Mouse (Mus musculus): ENCODE results near the gene Tmem238. TPM values are rescaled to one million over a fixed set of nuclear protein-coding genes. Genes with fewer than 3 reads are reported as not detected.

Tmem238 gene
- polyA plus RNA-seq, 1 experiment: 3.4 TPM

DNA sequence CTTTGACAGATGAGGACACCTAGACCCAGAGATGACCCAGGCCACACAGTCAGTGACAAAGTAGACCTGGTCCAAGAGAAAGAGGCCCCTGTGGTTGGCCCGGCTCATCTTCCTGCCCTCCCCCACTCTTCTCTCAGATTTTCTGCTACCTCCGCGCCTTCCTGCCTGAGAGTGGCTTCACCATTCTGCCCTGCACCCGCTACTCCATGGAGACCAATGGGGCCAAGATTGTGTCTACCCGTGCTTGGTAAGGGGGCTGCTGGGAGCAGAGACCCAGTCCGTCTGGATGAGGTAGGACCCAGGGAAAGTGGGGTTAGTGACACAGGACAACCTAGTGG lies 47.0 kb downstream of the Tmem238 start:
- TF ChIP-seq POLR2A (IDR thresholded peaks at IDR 0.05; ENCODE audit: borderline replicate concordance, extremely low read depth, insufficient read depth, insufficient read length, poor library complexity, severe bottlenecking) (no peak), CTCF (IDR thresholded peaks at IDR 0.05; ENCODE audit: borderline replicate concordance, extremely low read depth, insufficient read depth, insufficient read length) (no peak)

DNA sequence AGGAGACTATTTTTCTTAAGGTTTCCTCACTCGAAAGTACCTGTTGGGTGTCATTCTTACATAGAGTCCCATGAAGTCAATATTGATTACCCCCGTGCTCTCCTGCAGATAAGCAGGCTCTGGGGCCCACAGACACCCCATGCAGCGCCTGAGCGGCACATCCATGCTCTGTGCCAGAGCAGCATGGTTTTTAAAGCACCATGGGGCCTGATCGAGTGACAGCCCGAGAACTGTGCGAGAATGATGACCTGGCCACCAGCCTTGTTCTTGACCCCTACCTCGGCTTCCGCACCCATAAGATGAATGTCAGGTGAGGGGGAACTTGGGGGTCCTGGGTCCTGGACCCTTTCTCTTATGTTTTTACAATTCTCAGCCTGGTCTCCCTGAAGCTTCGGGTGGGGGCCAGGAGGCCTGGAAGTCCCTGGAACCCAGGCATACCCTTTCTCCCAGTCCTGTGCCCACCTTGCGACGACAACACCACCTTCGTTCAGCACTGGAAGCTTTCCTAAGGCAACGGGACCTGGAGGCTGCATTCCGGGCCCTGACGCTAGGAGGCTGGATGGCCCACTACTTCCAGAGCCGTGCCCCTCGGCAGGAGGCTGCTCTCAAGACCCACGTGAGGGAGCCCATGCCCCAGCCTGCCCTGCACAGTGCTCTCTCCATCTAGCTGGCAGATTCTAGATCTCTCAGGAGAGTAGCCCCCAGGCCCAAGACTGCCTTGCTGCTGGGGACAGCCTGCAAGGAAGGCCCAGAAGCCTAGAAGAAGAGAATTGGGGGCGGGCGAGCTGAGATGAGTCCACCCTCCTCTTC lies 47.6 kb downstream of the Tmem238 start:
- TF ChIP-seq CTCF (IDR thresholded peaks at IDR 0.05; ENCODE audit: borderline replicate concordance, extremely low read depth, insufficient read depth, insufficient read length) (no peak), POLR2A (IDR thresholded peaks at IDR 0.05; ENCODE audit: borderline replicate concordance, extremely low read depth, insufficient read depth, insufficient read length, poor library complexity, severe bottlenecking) (no peak)
- no peak for DNase-seq (ENCODE audit: low read depth)

More for the DNA sequence above, 47.0 kb downstream of the Tmem238 start:
- DNase-seq (ENCODE audit: low read depth): no peak

DNA sequence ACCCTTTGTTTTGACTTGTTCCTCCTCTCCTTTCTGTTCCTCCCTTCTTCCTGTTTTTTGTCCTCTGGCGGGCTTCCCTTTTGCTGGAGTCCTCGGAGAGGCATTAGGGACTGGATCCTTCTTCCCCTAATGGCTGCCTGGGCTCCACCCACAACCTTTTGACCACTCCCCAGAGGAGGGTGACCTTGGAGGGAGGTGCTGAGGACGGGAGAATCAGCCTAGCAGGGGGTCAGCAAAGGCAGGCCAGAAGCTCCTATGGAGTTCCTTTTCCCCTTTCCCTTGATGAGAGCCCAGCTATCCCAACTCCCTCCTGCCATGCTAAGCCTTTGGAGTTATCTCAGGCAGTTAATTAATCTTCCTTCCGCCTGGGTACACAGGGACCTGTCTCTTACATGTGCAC lies 48.3 kb downstream of the Tmem238 start:
- peak; percentile 58 for DNase-seq (ENCODE audit: low read depth)
- TF ChIP-seq POLR2A (IDR thresholded peaks at IDR 0.05; ENCODE audit: borderline replicate concordance, extremely low read depth, insufficient read depth, insufficient read length, poor library complexity, severe bottlenecking) (no peak), CTCF (IDR thresholded peaks at IDR 0.05; ENCODE audit: borderline replicate concordance, extremely low read depth, insufficient read depth, insufficient read length) (no peak)

DNA sequence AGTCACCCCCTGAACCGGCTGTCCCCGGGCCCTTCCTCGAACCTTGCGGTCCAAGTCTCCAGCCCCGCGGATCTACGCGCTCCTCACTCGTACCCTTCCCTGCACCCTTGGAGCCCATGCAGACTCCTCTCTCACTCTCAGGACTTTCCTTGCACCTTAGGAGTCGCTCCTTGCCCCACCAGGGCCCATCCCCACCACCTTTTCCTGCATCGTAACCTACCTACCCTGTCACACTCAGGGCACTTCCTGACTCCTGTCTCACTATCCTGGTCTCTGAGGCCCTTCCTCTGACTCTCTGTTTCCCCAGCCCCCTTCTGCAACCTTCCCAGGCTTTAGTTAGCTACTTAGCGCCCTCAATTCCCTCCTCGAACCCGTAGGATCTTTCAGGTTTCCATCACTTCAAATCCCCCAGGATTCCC lies 49.1 kb downstream of the Tmem238 start:
- no peak for DNase-seq (ENCODE audit: low read depth)
- TF ChIP-seq POLR2A (IDR thresholded peaks at IDR 0.05; ENCODE audit: borderline replicate concordance, extremely low read depth, insufficient read depth, insufficient read length, poor library complexity, severe bottlenecking) (no peak), CTCF (IDR thresholded peaks at IDR 0.05; ENCODE audit: borderline replicate concordance, extremely low read depth, insufficient read depth, insufficient read length) (no peak)

DNA sequence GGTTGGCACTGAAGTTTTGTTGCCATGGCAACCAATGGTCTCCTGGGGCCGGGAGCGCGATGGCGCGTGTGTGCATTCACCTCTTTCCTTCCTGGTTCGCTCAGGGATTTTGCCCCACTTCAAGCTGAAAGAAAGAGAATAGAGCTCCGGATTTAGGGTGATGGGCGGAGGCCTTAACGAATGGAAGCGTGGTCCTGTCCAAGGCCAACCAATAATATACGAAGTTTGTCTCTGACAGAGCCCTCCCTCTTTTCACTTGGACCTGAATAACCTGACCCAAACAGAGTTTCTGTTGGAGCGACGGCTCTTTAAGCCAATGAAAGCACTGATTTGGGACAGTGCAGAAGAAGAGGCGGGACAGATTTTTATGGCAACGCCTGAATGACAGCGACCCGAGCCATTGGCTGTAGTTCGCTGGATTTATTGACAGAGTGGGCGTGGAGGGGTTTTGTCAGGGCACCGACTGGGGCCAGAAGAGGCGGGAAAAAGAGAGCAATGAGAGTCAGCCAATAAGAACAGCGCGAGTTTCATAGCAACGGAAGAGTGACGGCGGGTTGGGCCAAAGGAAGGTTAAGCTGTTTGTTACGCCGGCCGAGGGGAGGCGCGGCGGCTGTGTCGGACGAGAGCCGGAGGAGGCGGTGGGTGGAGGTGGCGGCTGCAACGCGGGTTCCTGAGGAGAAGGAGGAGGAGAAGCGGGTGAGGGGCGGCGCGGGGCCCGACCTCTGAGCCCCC lies 49.7 kb downstream of the Tmem238 start, which contains the start of gene Kmt5c:
Kmt5c (plus strand) TSS at position 572 of the 732 bp plus-strand sequence.
- peak; percentile 15; the same call in 1 of the 2 replicates for TF ChIP-seq CTCF (IDR thresholded peaks at IDR 0.05; ENCODE audit: borderline replicate concordance, extremely low read depth, insufficient read depth, insufficient read length)
- TF ChIP-seq POLR2A (IDR thresholded peaks at IDR 0.05; ENCODE audit: borderline replicate concordance, extremely low read depth, insufficient read depth, insufficient read length, poor library complexity, severe bottlenecking): peak; percentile 95
- peak; percentile 100 for DNase-seq (ENCODE audit: low read depth)

DNA sequence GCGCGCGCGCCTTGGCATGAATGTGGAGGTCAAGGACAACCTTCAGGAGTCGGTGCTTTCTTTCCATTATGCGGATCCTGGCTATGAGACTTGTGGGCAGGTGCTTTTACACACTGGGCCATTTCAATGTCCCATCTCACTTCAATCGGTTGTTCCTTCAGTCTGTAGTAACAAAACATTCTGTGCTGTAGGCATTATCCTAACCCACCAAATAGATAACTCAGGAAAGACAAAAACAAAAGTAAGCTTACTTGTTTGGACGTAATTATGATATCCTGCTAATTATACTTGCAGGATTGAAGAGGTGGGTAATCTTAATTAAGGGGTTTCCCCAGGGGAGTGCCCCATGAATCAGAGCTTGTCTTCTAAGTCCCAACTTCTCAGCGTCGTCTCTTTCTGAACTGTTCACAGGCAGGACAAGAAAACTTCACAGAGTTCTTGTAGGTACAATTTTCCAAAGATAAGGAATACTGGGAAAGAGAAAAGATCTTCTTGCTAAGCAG lies 50.4 kb downstream of the Tmem238 start:
- TF ChIP-seq CTCF (IDR thresholded peaks at IDR 0.05; ENCODE audit: borderline replicate concordance, extremely low read depth, insufficient read depth, insufficient read length) (no peak), POLR2A (IDR thresholded peaks at IDR 0.05; ENCODE audit: borderline replicate concordance, extremely low read depth, insufficient read depth, insufficient read length, poor library complexity, severe bottlenecking) (no peak)

More for the DNA sequence above, 50.4 kb downstream of the Tmem238 start:
- no peak for DNase-seq (ENCODE audit: low read depth)

Other genes starting within 250 kb of the Tmem238 start
- gene Syt5, start 242.1 kb downstream of the Tmem238 start, polyA plus RNA-seq (2012; rRNA removed): 103 and 105 TPM in 2 replicates
- 0.87 and 1.5 TPM in 2 replicates for gene Ptprh, start 185.6 kb downstream of the Tmem238 start, polyA plus RNA-seq (2012; rRNA removed)
- gene Tmem86b, start 158.2 kb downstream of the Tmem238 start, polyA plus RNA-seq (2012; rRNA removed): 55.9 and 89.5 TPM in 2 replicates
- 115 and 130 TPM in 2 replicates for gene Ppp6r1, start 130.6 kb downstream of the Tmem238 start, polyA plus RNA-seq (2012; rRNA removed)
- gene Hspbp1, start 104.6 kb downstream of the Tmem238 start, polyA plus RNA-seq (2012; rRNA removed): 93.3 and 97.3 TPM in 2 replicates
- 137 and 161 TPM in 2 replicates for gene Brsk1, start 99.1 kb downstream of the Tmem238 start, polyA plus RNA-seq (2012; rRNA removed)
- 0.03 and 0.05 TPM in 2 replicates for gene Tmem150b, start 64.4 kb downstream of the Tmem238 start, polyA plus RNA-seq (2012; rRNA removed)
- 197 and 214 TPM in 2 replicates for gene Kmt5c, start 49.5 kb downstream of the Tmem238 start, polyA plus RNA-seq (2012; rRNA removed)
- 26.2 and 27.5 TPM in 2 replicates for gene Cox6b2, start 36.6 kb downstream of the Tmem238 start, polyA plus RNA-seq (2012; rRNA removed)
- not detected in 2 replicates for gene Fam71e2, start 18.4 kb downstream of the Tmem238 start, polyA plus RNA-seq (2012; rRNA removed)
- gene Il11, start 6.8 kb downstream of the Tmem238 start, polyA plus RNA-seq (2012; rRNA removed): 0.16 and 0.38 TPM in 2 replicates
- gene Tmem190, start 6.7 kb downstream of the Tmem238 start, polyA plus RNA-seq (2012; rRNA removed): not detected in 2 replicates
- gene Rpl28, start 3.2 kb upstream of the Tmem238 start, polyA plus RNA-seq (2012; rRNA removed): 271 and 404 TPM in 2 replicates
- gene Ube2s, start 22.9 kb upstream of the Tmem238 start, polyA plus RNA-seq (2012; rRNA removed): 451 and 626 TPM in 2 replicates
- 145 and 170 TPM in 2 replicates for gene Shisa7, start 55.0 kb upstream of the Tmem238 start, polyA plus RNA-seq (2012; rRNA removed)
- 2.6 and 3.3 TPM in 2 replicates for gene Isoc2b, start 80.6 kb upstream of the Tmem238 start, polyA plus RNA-seq (2012; rRNA removed)
- 6.7 and 9.0 TPM in 2 replicates for gene Isoc2a, start 87.5 kb upstream of the Tmem238 start, polyA plus RNA-seq (2012; rRNA removed)
- 0.77 and 1.3 TPM in 2 replicates for gene Gm36210, start 116.9 kb upstream of the Tmem238 start, polyA plus RNA-seq (2012; rRNA removed)
- 16.7 and 21.7 TPM in 2 replicates for gene Zfp628, start 125.6 kb upstream of the Tmem238 start, polyA plus RNA-seq (2012; rRNA removed)
- gene Nat14, start 132.4 kb upstream of the Tmem238 start, polyA plus RNA-seq (2012; rRNA removed): 27.3 and 27.9 TPM in 2 replicates
- 2.3 and 3.6 TPM in 2 replicates for gene Ssc5d, start 136.1 kb upstream of the Tmem238 start, polyA plus RNA-seq (2012; rRNA removed)
- 0.14 TPM in 2 replicates for gene Sbk2, start 174.8 kb upstream of the Tmem238 start, polyA plus RNA-seq (2012; rRNA removed)
- 1.1 and 2.0 TPM in 2 replicates for gene Sbk3, start 181.5 kb upstream of the Tmem238 start, polyA plus RNA-seq (2012; rRNA removed)
- gene Zfp579, start 206.5 kb upstream of the Tmem238 start, polyA plus RNA-seq (2012; rRNA removed): 168 and 190 TPM in 2 replicates
- gene Zfp524, start 224.8 kb upstream of the Tmem238 start, polyA plus RNA-seq (2012; rRNA removed): 11.9 and 18.0 TPM in 2 replicates
- gene Fiz1, start 225.0 kb upstream of the Tmem238 start, polyA plus RNA-seq (2012; rRNA removed): 49.9 and 54.5 TPM in 2 replicates
- gene Gm44973, start 225.8 kb upstream of the Tmem238 start, polyA plus RNA-seq (2012; rRNA removed): not detected in 2 replicates
- gene Zfp865, start 230.7 kb upstream of the Tmem238 start, polyA plus RNA-seq (2012; rRNA removed): 43.5 and 52.4 TPM in 2 replicates
- gene Ccdc106, start 230.9 kb upstream of the Tmem238 start, polyA plus RNA-seq (2012; rRNA removed): 41.4 and 47.8 TPM in 2 replicates
- not detected in 2 replicates for gene 4632433K11Rik, start 244.5 kb upstream of the Tmem238 start, polyA plus RNA-seq (2012; rRNA removed)
- gene Zfp784, start 248.8 kb upstream of the Tmem238 start, polyA plus RNA-seq (2012; rRNA removed): 6.8 and 7.6 TPM in 2 replicates